Mouse (Mus musculus): Measurements from ENCODE around the gene Rhpn2. TPM values are rescaled to one million over a fixed set of nuclear protein-coding genes. Genes with fewer than 3 reads are reported as not detected.

Gene Rhpn2
- 5.1 and 5.3 TPM in 2 replicates for polyA plus RNA-seq (2012; rRNA removed; ENCODE audit: low replicate concordance)

DNA sequence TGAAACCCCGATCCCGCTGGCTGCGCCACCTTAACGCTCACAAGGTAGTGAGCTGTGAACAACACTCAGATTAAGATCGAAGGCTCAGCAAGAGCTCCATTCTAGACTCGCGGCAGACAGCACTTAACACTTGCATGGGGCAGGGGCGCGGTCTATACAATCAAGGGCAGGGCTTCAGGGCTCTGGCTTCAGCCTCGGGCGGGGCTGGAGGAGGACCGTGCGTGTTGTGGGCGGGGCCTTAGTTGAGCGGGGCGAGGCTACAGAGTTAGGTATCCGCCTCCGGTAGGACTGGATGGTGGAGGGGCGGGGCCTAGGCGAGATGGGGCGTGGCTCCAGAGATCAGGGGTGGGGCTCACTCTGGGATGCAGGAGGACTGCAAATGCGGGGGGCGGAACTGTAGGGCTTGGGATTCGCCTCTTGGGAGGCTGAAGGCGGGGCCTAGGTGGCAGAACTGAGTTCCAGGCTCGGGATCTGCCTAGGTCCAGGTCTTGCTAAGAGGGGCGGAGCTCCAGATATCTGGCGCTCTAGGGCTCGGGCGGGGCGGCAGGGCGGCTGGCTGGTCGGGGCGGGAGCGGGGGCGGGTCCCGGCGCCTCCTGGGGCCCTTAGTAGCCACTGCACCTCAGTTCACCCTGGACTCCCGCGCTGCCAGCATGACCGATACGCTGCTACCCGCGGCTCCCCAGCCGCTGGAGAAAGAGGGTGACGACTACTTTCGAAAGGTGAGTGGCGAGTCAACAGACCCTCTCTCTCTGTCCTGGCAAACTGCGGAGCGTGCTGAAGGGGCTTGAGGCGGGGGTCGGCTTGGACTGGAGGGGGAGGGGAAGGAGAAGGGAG, at the start of gene Rhpn2:
Gene Rhpn2, plus strand, starts transcription at position 479 of the 835 bp plus-strand sequence.

DNA sequence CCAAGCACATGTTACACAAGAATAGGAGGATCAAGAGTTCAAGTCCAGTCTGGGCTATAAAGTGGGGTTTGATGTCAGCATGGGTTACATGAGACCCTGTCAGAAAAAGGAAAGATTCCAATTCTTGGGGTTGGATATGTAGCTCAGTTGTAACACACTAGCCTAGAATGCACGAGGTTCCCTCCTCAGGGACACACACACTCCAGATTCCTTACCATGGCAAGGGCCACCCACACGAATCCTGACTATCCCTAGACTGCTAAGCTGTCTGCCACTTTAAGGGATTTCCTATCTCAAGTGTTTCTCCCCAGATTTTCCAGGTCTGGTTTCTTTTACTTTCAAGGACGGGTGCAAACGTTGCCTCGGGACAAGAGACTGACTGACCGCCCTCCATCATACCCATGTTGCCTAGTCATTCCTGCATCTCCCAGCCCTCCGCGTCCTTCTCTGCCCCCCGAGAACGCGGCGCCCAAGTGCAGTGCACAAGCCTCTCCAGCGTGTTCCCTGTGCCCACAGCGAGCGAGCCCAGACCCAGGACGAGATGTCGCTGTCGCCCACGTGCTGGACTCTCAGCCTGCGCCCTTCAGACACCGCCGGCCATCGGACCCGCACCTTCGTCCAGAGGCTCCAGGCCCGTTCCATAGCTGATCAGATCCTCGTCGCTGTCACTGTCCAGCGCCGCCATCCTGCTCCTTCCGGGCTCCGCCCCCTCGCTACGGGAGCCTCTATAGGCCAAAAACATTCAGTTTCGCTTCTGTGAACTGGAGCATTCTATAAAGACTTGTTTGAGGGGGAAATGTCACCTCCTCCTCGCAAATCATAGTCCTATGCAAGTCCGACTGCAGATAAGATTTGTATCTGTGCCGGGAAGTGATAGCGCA, 16.0 kb upstream of the Rhpn2 start, which contains the start of gene Gpatch1:
Gene Gpatch1, minus strand, starts transcription at position 712 of the 881 bp plus-strand sequence.

DNA sequence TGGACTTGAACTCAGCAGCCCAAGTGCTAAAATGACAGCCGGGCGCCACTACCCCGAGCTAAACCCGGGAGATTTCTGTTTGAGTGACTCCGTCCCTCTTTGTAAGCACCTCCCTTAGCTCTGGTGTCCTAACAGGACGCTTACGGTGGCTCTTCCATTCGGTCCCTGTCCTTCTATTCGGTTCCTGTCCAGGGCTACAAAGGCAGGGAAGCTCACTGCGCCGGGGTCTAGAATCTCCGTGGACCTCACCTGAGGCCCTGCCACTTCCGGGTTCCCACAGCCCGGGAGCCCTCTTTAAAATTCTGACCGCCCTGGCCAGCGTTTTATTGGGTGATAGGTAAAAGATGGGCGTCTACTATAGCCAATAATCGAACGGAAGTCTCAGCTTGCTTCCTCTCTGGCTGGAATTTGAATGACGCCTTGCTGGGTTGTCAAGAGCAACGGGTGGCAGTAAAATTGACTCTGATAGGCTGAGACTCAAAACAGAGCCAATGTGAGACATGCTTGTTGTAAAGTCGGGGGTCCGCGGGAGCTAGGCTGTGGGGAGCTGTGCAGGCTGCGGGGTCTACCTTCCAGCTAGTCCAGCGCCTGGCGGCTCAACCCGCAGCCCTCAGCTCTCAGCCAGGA, 62.7 kb downstream of the Rhpn2 start, which contains the start of the genes Faap24 and Cep89:
Gene Faap24, minus strand, starts transcription at position 295 of the 627 bp plus-strand sequence.
Gene Cep89, plus strand, starts transcription at position 494 of the 627 bp plus-strand sequence.

Other genes starting within 250 kb of the Rhpn2 start
- 218 and 1,068 TPM in 2 replicates for gene Cebpa, start 214.9 kb upstream of the Rhpn2 start, polyA plus RNA-seq (2012; rRNA removed; ENCODE audit: low replicate concordance)
- 177 and 234 TPM in 2 replicates for gene Slc7a10, start 147.8 kb upstream of the Rhpn2 start, polyA plus RNA-seq (2012; rRNA removed; ENCODE audit: low replicate concordance)
- gene Lrp3, start 118.7 kb upstream of the Rhpn2 start, polyA plus RNA-seq (2012; rRNA removed; ENCODE audit: low replicate concordance) = 19.1 and 30.6 TPM in 2 replicates
- gene Gpatch1, start 15.7 kb upstream of the Rhpn2 start, polyA plus RNA-seq (2012; rRNA removed; ENCODE audit: low replicate concordance) = 3.5 and 4.3 TPM in 2 replicates
- 4.6 and 4.8 TPM in 2 replicates for gene Faap24, start 62.7 kb downstream of the Rhpn2 start, polyA plus RNA-seq (2012; rRNA removed; ENCODE audit: low replicate concordance)
- gene Cep89, start 62.9 kb downstream of the Rhpn2 start, polyA plus RNA-seq (2012; rRNA removed; ENCODE audit: low replicate concordance) = 10.5 and 17.6 TPM in 2 replicates
- 0.10 TPM in 1 of 2 replicates, not detected in the other for gene Slc7a9, start 114.6 kb downstream of the Rhpn2 start, polyA plus RNA-seq (2012; rRNA removed; ENCODE audit: low replicate concordance)
- 0.24 TPM in 1 of 2 replicates, not detected in the other for gene Tdrd12, start 203.6 kb downstream of the Rhpn2 start, polyA plus RNA-seq (2012; rRNA removed; ENCODE audit: low replicate concordance)
- 36.9 and 59.9 TPM in 2 replicates for gene Nudt19, start 222.1 kb downstream of the Rhpn2 start, polyA plus RNA-seq (2012; rRNA removed; ENCODE audit: low replicate concordance)